Mouse (Mus musculus): Measurements from ENCODE around the gene Igf2bp3.

The Igf2bp3 gene

DNA sequence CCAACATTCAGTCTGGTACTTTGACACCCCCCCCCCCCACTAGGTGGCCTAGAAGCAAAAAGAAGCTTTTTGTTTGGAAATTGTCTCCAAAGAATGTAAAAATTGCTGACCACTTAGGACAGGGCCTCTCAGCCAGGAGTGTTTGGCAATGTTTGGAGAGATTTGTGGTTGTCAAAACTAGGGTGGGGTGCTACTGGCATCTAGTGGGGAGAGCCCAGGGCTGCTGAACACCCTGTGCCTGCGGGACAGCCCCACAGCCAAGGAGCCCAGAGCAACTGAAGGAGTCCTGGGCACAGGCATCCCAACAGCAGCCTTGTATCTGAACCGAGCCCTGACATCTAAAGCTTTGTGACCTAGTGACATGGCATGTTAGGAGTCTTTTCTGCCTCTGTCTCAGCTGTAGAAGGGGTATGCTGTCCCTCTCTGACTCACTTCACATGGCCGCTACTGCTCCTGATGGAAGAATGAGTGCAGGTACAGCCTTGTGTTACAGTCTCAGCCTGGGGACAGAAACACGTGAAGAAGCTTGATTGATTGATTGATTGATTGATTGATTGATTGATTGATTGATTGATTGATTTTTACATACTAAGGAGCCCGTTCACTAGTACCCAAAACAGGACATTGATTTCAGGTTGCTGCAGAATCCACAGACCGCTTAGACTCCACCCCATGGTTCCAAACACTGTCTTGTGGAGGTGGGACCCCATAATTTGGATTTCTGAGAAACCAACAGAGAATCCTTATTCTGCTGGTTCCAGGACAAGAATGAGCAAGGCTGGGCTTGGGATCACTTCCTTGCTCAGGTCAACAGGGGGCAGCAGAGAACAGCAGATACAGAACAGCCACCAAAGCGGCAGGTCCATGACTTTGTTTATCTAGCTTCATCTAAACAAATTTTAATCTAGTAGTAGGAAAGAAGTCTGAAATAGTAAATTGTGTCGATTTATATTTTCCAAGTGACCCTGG, 157.4 kb downstream of the Igf2bp3 start:
- DNase-seq = peak; percentile 71

- no peak for DNase-seq
These were observed 158.7 kb downstream of the Igf2bp3 start for GRCm38 (mm10) chr6:49056009-49056408.

GRCm38 (mm10) chr6:49055256-49055733, 159.5 kb downstream of the Igf2bp3 start:
- DNase-seq = no peak

DNA sequence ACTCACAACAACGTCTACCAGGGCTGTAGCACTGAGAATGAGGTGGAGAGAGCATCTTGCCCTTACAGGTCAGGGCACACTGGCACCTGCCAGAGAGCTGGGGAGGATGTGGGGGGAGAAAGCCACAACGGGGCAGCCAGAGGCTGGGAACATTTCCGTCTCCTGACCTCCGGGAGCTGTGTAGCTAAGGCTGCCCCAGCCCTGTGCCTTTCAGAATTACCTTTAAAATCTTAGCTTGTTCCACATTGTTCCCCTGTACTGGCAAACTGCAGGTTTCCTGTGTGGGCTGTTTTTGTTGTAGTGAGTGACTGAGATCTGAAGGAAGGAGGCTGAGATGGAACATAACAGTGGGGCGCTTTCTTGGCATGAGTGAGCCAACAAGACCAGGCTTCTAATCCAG, 162.6 kb downstream of the Igf2bp3 start:
- DNase-seq = no peak

GRCm38 (mm10) chr6:49050677-49051410, 163.9 kb downstream of the Igf2bp3 start:
- DNase-seq = no peak

GRCm38 (mm10) chr6:49048395-49048794, 166.4 kb downstream of the Igf2bp3 start:
- no peak for DNase-seq

DNA sequence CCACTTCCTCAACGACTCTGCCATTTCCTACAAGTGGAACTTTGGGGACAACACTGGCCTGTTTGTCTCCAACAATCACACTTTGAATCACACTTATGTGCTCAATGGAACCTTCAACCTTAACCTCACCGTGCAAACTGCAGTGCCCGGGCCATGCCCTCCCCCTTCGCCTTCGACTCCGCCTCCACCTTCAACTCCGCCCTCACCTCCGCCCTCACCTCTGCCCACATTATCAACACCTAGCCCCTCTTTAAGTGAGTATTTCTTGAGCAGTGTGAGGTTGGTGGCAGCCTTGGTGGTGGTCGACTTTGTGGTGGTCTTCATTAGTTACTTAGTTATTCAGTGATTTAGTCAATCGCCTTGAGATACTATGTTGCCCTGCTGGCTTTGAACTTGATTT, 166.9 kb downstream of the Igf2bp3 start:
- no peak for DNase-seq

GRCm38 (mm10) chr6:49046976-49047375, 167.8 kb downstream of the Igf2bp3 start:
- DNase-seq = no peak

DNA sequence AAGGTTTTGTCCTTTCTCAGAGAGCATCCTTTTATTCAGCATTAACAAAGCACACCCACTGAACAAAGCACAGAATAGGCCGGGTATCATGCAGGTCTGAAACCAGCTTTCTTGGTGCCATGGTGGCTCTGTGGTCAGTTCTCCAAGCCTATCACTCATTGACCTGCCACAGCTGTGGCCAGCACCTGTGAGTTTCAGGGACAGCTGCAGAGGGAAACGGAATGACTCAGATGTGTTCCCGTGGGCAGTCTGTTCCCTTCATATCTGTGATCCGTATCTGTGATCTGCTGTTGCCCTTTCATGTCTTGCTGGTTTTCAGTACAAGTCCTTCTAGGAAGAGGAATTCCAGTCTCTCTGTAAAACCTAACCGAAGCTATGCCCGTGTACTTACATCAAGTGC, 168.3 kb downstream of the Igf2bp3 start:
- DNase-seq = no peak

DNA sequence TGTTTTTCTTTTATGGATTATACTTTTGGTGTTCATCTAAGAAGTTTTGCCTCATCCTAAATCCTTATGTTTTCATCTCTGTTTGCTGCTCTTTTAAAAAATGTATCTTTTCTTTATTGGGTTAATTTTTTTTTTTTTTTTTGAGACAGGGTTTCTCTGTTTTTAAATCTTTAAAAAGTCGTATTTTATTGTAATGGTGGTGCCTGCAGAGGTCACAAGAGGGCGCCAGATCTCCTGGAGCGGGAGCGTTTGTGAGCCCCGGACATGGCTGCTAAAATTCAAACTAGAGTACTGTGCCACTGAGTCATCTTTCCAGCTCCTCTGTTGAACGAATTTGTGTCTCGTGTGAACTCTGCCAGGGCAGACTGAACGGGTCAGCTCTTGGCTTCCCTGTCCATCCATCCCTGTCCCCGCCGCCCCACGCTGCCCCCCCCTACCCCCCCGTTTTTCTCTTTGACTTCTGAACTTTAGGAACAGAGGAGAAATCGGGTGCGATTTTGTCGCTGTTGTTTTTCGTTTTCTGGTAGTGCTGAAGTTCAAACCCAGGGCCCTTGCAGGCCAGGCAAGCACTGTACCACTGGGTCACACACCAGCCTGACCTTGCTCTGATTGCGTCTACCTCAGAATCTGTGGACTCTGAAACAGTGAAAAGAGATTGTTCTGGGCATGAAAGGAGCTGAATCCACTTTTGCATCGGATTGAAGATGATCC, 175.1 kb downstream of the Igf2bp3 start:
- peak; percentile 54 for DNase-seq

DNA sequence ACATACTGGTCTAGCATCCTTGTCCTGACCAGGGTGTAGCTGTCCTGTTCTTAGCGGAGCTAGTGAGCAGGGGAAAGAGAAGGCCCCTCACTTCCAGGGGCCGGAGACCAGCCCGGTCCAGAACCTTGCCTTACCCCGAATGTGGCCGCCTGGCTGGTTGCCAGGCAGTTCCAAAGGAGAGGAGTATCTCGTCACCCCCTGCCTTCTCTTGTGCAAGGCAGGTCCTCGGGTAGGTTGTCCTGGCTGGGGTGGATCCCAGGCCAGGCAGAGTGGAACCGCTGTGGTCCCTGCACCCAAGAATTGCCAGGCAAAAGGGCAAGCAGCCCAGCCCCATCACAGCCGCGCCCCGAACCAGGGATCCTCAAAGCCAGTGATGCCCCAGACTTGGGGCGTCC, 177.5 kb downstream of the Igf2bp3 start:
- DNase-seq = no peak

GRCm38 (mm10) chr6:49036275-49037267, 178.2 kb downstream of the Igf2bp3 start, which contains the start of gene Gpnmb:
TSS of gene Gpnmb (plus strand) at chr6:49036546.
- no peak for DNase-seq

Data from kidney, postnatal 14 days (tissue).